Mouse (Mus musculus): ENCODE measurements around the gene Cdca7. TPM values are rescaled to one million over a fixed set of nuclear protein-coding genes. Genes with fewer than 3 reads are reported as not detected.

Cdca7 gene
- polyA plus RNA-seq, 1 experiment from 2014 or later: 49.0 TPM

- Histone ChIP-seq H3K4me2 (no peak overlapping the region), H3K27ac (replicated peaks) (no peak overlapping the region), H3K9ac (no peak overlapping the region), H3K36me3 (no peaks in the 10 kb centered on the region), H3K4me1 (no peaks in the 10 kb centered on the region), H3K27me3 (replicated peaks) (peaks cover 9% of the 10 kb centered on the region), H3K9me3 (0 out of 2 replicates have a peak, but pooled peaks cover 3% of the 10 kb centered on the region), H3K4me3 (no peak overlapping the region)
- no peak for ATAC-seq (ENCODE audit: extremely low read depth, insufficient number of reproducible peaks, low FRiP score, low TSS enrichment)
- WGBS: 68% methylated on average over 12 of the region's 12 CpGs
Observed at GRCm38 (mm10) chr2:72524022-72524421, 48.1 kb downstream of the Cdca7 start.

GRCm38 (mm10) chr2:72525556-72525955 lies 49.6 kb downstream of the Cdca7 start:
- ATAC-seq (ENCODE audit: extremely low read depth, insufficient number of reproducible peaks, low FRiP score, low TSS enrichment): no peak

GRCm38 (mm10) chr2:72529026-72529357 lies 53.0 kb downstream of the Cdca7 start:
- H3K4me2 ChIP-seq: no peak overlapping the region
- no peaks in the 10 kb centered on the region for H3K27me3 ChIP-seq (replicated peaks)
- ATAC-seq (ENCODE audit: extremely low read depth, insufficient number of reproducible peaks, low FRiP score, low TSS enrichment): no peak
- H3K9ac ChIP-seq: no peak overlapping the region
- no peaks in the 10 kb centered on the region for H3K36me3 ChIP-seq
- no peak overlapping the region for H3K27ac ChIP-seq (replicated peaks)
- 0 out of 2 replicates have a peak, but pooled peaks cover 3% of the 10 kb centered on the region for H3K9me3 ChIP-seq
- H3K4me1 ChIP-seq: no peaks in the 10 kb centered on the region
- WGBS: 67% methylated on average over 10 of the region's 10 CpGs
- no peak overlapping the region for H3K4me3 ChIP-seq

More at GRCm38 (mm10) chr2:72525556-72525955, 49.6 kb downstream of the Cdca7 start:
- 74% methylated on average over 3 of the region's 3 CpGs for WGBS
- no peak overlapping the region for H3K27ac ChIP-seq (replicated peaks)
- no peaks in the 10 kb centered on the region for H3K36me3 ChIP-seq
- H3K4me3 ChIP-seq: no peak overlapping the region
- no peaks in the 10 kb centered on the region for H3K27me3 ChIP-seq (replicated peaks)
- H3K4me1 ChIP-seq: no peaks in the 10 kb centered on the region
- no peak overlapping the region for H3K4me2 ChIP-seq
- H3K9ac ChIP-seq: no peak overlapping the region
- H3K9me3 ChIP-seq: 0 out of 2 replicates have a peak, but pooled peaks cover 3% of the 10 kb centered on the region

GRCm38 (mm10) chr2:72529358-72530319 lies 53.7 kb downstream of the Cdca7 start:
- Histone ChIP-seq H3K9ac (no peak overlapping the region; the same call in 1 of the 2 replicates), H3K27ac (replicated peaks) (no peak overlapping the region), H3K4me1 (no peaks in the 10 kb centered on the region), H3K4me2 (peak overlapping the region; percentile 48), H3K9me3 (0 out of 2 replicates have a peak, but pooled peaks cover 3% of the 10 kb centered on the region), H3K36me3 (no peaks in the 10 kb centered on the region), H3K4me3 (0 out of 2 replicates have a peak overlapping the region, but pooled peaks have one; percentile 2), H3K27me3 (replicated peaks) (no peaks in the 10 kb centered on the region)
- no peak for ATAC-seq (ENCODE audit: extremely low read depth, insufficient number of reproducible peaks, low FRiP score, low TSS enrichment)
- WGBS: 47% methylated on average over 25 of the region's 25 CpGs

- no peak overlapping the region for H3K4me2 ChIP-seq
- H3K9me3 ChIP-seq: no peaks in the 10 kb centered on the region
- H3K4me1 ChIP-seq: peaks cover 3% of the 10 kb centered on the region
- no peak overlapping the region for H3K4me3 ChIP-seq
- H3K36me3 ChIP-seq: no peaks in the 10 kb centered on the region
- WGBS: 33% methylated on average over 1 of the region's 1 CpGs
- H3K27me3 ChIP-seq (replicated peaks): no peaks in the 10 kb centered on the region
- H3K27ac ChIP-seq (replicated peaks): no peak overlapping the region
- ATAC-seq (ENCODE audit: extremely low read depth, insufficient number of reproducible peaks, low FRiP score, low TSS enrichment): no peak
- H3K9ac ChIP-seq: no peak overlapping the region
Observed at GRCm38 (mm10) chr2:72535889-72536288, 59.9 kb downstream of the Cdca7 start.

Other genes with a start within 250 kb of the Cdca7 start
- gene Map3k20, start 190.5 kb upstream of the Cdca7 start, polyA plus RNA-seq (2015; fragmentation: Nextera tagmentation; extraction: Ambion mirVana): 43.9 and 44.8 TPM in 2 replicates

Measured in heart, embryonic 13.5 days (tissue).